Mouse (Mus musculus) liver, embryonic 12.5 days (tissue): ENCODE measurements at regions not wholly inside any gene's neighbourhood (a gene's known extent, or its start where the extent isn't known, plus 50 kb on each side); places are given as distances from the start of the nearest gene placed in this dataset.

Experiments used
- ATAC-seq: fragments of 200-750 bp; cut with Nextera tagmentation; 2 replicates; pipeline ENCODE4 v1.8.0; 2017; ENCODE audit warnings: moderate number of reproducible peaks, mild to moderate bottlenecking, moderate library complexity
- H3K27ac ChIP-seq: fragments of 300-500 bp; sonication (generic); 2 replicates; pipeline ENCODE4 v1.5.1; 2016; ENCODE audit warnings: mild to moderate bottlenecking
- H3K27me3 ChIP-seq: fragments of 300-500 bp; sonication (generic); replicated peaks from 2 replicates; pipeline ENCODE4 v1.6.1; 2016; ENCODE audit warnings: mild to moderate bottlenecking, moderate library complexity
- H3K36me3 ChIP-seq: fragments of 300-500 bp; sonication (generic); 2 replicates; pipeline ENCODE4 v1.6.1; 2016; ENCODE audit warnings: mild to moderate bottlenecking, moderate library complexity
- H3K4me1 ChIP-seq: fragments of 300-500 bp; sonication (generic); 2 replicates; pipeline ENCODE4 v1.6.1; 2016
- H3K4me2 ChIP-seq: fragments of 300-500 bp; sonication (generic); 2 replicates; pipeline ENCODE4 v1.6.1; 2016; ENCODE audit warnings: mild to moderate bottlenecking, moderate library complexity
- H3K4me3 ChIP-seq: fragments of 300-500 bp; sonication (generic); 2 replicates; pipeline ENCODE4 v1.5.1; 2016; ENCODE audit warnings: mild to moderate bottlenecking, moderate library complexity
- H3K9ac ChIP-seq: fragments of 300-500 bp; sonication (generic); 2 replicates; pipeline ENCODE4 v1.6.1; 2016; ENCODE audit warnings: mild to moderate bottlenecking, moderate library complexity
- H3K9me3 ChIP-seq: fragments of 300-500 bp; sonication (generic); replicated peaks from 2 replicates; pipeline ENCODE4 v1.6.1; 2016; ENCODE audit warnings: mild to moderate bottlenecking, moderate library complexity
- WGBS: fragments of 180-500 bp; shearing (Covaris S2); methylation state at CpG from one replicate; pipeline ENCODE4 v1.1.7; 2016; ENCODE audit not compliant: insufficient replicate concordance; 5-methylcytosine and 5-hydroxymethylcytosine counted together

DNA sequence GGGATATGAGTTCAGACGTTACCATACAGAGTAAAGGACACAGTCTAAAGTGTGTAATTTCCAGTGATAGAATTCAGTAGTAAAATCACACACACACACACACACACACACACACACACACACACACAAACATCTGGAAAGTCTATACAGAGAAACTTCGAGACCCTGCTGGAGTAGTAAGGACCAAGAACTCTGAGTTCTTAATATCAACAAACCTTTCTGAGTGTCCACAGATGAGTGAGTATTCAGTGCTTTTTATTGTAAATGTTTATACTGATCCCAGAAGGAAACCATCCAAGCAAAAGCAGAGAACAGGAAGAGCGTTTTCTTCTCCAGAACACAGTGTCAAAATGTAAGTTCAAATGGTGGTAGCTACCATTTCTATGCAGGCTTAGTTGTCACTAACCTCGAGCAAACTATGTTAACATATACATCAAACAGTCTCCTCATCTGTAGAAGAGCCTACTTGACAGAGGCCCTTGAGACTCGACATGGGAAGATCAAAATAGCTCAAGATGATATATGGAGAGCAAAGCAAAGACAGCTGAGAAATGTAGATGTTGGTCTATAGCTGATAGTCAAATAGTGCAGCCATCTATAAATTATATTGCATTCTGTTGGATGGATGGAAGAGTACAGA, 248.0 kb upstream of the Noct start:
- Histone ChIP-seq H3K27ac (no peak overlapping the region), H3K4me3 (no peak overlapping the region), H3K9me3 (no peaks in the 10 kb centered on the region), H3K9ac (no peak overlapping the region), H3K4me1 (no peaks in the 10 kb centered on the region), H3K36me3 (no peaks in the 10 kb centered on the region), H3K4me2 (no peak overlapping the region), H3K27me3 (no peaks in the 10 kb centered on the region)
- ATAC-seq, result no peak
- WGBS, result 55% methylated on average over 5 of the region's 5 CpGs

DNA sequence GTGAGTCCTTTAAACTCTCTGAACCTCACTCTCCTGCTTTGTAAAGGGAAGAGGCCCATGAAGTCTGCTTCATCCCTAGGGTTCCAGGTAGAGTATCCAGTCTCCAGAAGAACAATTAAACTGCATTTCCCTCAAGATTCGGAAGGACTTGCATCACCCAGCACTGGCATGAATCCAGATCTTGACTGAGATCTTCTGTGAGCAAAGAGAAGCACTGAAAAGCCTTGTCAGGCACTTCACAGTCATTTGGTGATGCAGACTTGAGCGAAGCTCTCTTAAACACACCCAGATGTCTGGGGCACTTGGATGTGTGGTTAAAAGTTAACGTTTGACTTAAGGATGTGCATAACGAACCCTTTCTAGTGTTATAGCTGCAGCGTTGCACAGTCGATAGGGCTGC, 247.4 kb upstream of the Noct start:
- 67% methylated on average over 6 of the region's 6 CpGs for WGBS
- Histone ChIP-seq H3K27me3 (no peaks in the 10 kb centered on the region), H3K4me1 (no peaks in the 10 kb centered on the region), H3K27ac (no peak overlapping the region), H3K9me3 (no peaks in the 10 kb centered on the region), H3K4me2 (no peak overlapping the region), H3K9ac (no peak overlapping the region), H3K36me3 (no peaks in the 10 kb centered on the region), H3K4me3 (no peak overlapping the region)
- ATAC-seq, result no peak

DNA sequence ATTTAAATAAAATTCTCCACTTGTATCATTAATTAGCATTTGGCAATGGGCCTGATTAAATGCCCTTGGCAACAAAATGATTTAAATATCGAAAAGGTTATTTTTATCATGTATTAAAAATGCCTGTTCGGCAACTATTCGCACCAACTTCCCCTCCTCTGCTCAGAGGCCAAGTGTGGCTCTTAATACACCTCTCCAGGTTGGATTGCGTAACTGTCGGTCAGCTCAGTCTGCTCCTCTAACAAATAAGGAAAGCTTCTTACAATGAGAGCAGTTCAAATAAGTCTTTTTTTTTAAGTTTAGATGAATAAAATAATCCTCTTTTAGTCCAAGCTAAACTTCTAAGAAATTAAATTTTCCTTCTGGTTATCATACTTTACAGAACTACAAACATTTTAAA, 245.6 kb upstream of the Noct start:
- H3K27me3 ChIP-seq, result no peaks in the 10 kb centered on the region
- WGBS, result 78% methylated on average over 5 of the region's 5 CpGs
- no peak overlapping the region for H3K27ac ChIP-seq
- no peak overlapping the region for H3K4me2 ChIP-seq
- H3K9me3 ChIP-seq, result no peaks in the 10 kb centered on the region
- H3K4me3 ChIP-seq, result no peak overlapping the region
- no peak overlapping the region for H3K9ac ChIP-seq
- H3K36me3 ChIP-seq, result no peaks in the 10 kb centered on the region
- no peaks in the 10 kb centered on the region for H3K4me1 ChIP-seq
- ATAC-seq, result no peak

DNA sequence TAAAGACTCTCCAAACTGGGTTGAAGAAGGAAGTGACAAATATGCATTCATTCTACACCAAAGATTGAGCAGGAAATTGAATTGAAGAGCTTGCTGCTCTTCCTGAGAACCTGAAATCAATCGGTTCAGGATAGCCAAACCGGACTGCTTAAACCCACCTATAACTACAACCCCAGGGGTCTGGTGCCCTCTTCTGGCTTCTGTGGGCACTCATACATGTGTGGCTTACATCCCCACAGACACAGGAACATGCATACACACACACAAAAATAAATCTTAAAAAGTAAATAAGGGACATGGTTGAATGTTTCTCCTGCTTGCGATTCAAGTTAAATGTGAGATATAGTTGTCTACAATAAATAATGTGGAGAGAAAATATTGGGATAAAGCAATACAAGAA, 244.7 kb upstream of the Noct start:
- H3K4me3 ChIP-seq, result no peak overlapping the region
- H3K9ac ChIP-seq, result no peak overlapping the region
- WGBS, result 70% methylated on average over 3 of the region's 3 CpGs
- H3K4me2 ChIP-seq, result no peak overlapping the region
- no peaks in the 10 kb centered on the region for H3K27me3 ChIP-seq
- no peaks in the 10 kb centered on the region for H3K4me1 ChIP-seq
- no peak overlapping the region for H3K27ac ChIP-seq
- H3K9me3 ChIP-seq, result no peaks in the 10 kb centered on the region
- no peak for ATAC-seq
- no peaks in the 10 kb centered on the region for H3K36me3 ChIP-seq

DNA sequence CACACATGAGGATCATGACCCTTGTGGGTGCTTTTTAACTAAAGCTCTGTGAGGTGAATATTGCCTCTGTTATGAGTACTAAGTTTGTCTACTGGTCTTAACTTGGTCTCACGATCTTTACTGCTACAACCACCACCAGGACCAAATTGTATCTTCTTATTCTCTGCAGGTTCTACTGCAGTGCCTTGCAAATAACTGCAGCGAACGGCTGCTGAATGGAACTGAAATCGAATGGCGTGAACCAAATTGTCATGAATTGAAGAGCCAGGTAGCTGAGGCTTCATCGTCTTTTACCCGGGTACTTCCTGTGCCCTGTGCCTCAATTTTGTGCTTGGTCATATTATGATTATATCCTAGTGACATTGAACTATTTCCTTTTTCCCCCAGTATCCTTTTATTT, 242.5 kb upstream of the Noct start:
- no peaks in the 10 kb centered on the region for H3K4me1 ChIP-seq
- H3K9ac ChIP-seq, result no peak overlapping the region
- H3K36me3 ChIP-seq, result no peaks in the 10 kb centered on the region
- 72% methylated on average over 7 of the region's 7 CpGs for WGBS
- H3K9me3 ChIP-seq, result no peaks in the 10 kb centered on the region
- no peak overlapping the region for H3K4me3 ChIP-seq
- no peak overlapping the region for H3K27ac ChIP-seq
- no peak for ATAC-seq
- H3K27me3 ChIP-seq, result no peaks in the 10 kb centered on the region
- no peak overlapping the region for H3K4me2 ChIP-seq

DNA sequence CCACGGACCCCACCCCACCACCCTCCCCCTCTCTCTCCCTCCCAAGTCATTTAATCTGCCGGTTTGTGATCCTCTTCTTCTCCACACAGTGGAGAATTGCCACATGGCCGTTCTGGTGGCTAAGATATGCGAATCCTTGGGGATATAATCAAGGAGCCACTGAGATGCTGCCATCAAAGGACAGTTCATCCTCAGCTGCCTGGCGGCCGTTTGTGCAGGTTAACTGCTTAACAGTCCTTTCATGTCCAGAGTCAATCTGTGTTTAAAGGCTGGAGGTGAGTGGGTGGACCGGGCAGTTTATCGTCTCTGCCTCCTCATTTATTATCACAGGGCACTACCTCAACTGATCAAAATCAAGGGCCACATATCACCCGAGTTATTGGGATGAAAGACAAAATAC, 241.6 kb upstream of the Noct start:
- Histone ChIP-seq H3K36me3 (no peaks in the 10 kb centered on the region), H3K4me1 (no peaks in the 10 kb centered on the region), H3K27me3 (no peaks in the 10 kb centered on the region), H3K27ac (no peak overlapping the region), H3K9ac (no peak overlapping the region), H3K4me2 (no peak overlapping the region), H3K9me3 (no peaks in the 10 kb centered on the region), H3K4me3 (no peak overlapping the region)
- WGBS, result 50% methylated on average over 9 of the region's 9 CpGs
- no peak for ATAC-seq

DNA sequence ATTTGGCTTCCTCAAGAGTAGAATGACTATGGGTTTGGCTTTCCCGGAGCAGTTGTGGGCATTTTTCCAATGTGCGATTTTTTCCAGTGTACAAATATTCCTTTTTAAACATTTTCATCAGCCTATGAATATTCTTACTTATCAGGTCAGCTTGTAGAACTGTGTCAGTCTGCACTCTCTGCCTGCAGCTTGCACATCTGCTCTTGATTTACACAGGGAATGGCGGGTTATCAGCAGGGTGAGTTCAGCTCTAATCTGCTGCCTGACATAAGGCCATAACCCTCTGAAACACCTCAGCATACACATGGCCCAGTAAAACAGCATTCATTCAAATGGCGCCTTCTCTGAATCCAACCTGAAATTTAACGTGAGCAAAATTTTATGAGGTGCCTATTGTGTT, 241.1 kb upstream of the Noct start:
- WGBS, result 57% methylated on average over 5 of the region's 5 CpGs
- Histone ChIP-seq H3K27me3 (no peaks in the 10 kb centered on the region), H3K27ac (no peak overlapping the region), H3K9ac (no peak overlapping the region), H3K9me3 (no peaks in the 10 kb centered on the region), H3K4me1 (no peaks in the 10 kb centered on the region), H3K36me3 (no peaks in the 10 kb centered on the region), H3K4me3 (no peak overlapping the region), H3K4me2 (no peak overlapping the region)
- no peak for ATAC-seq

DNA sequence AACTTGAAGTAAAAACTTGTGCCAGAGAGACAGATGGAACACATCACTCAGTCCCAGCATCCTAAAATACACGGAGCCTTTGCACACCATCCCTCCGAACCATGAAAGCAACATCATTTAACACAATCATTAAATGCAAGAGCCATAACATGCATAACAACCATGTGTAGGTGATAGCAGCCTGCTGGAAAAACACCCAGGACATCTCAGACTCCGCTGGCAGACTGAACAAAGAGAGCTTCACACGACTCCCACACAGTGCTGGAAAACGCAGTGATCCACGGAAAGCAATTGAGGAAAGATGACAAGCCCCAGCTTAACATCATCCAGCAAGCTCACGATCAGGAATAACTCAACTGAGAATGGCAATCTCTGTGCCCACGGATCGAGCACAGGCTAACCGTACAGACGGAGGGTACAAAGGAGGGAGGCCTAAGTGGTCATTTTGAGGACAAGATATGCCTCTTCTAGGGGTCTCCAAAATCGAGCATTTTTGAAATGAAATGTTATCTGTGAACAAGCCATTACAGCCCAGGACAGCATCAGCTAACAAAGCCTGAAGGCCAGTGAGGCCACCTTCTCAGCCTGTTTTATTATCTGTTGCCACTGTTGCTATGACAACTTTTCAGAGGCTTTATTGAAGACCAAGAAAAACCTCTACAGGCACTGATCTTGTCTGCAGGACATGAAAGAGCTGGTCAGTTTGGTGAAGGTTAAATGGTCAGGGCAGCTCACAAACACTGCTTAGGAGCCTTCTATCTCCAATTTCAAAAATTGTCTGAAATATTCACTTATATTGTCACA, 240.1 kb upstream of the Noct start:
- Histone ChIP-seq H3K4me3 (no peak overlapping the region), H3K9ac (no peak overlapping the region), H3K4me1 (no peaks in the 10 kb centered on the region), H3K36me3 (no peaks in the 10 kb centered on the region), H3K4me2 (no peak overlapping the region), H3K27ac (no peak overlapping the region), H3K27me3 (no peaks in the 10 kb centered on the region), H3K9me3 (no peaks in the 10 kb centered on the region)
- WGBS, result 62% methylated on average over 12 of the region's 12 CpGs
- ATAC-seq, result no peak

DNA sequence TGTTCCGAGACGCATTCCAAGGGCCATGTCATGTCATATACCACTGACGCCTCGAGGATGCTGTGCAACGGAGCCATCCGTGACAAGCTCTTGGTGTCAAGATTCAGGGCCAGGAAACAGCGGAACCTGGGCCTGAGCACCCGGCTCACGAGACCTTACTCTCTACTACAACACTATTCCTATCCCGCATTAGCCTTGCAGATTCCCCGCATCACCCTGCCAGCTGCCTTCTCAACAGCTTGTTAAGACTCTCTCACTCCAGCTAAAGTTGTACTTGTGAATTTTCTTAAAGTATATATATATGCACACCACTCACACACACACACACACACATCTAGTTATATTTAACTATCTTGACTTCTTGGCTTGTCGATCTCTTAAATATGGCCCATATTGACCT, 236.4 kb upstream of the Noct start:
- H3K36me3 ChIP-seq, result no peaks in the 10 kb centered on the region
- no peaks in the 10 kb centered on the region for H3K27me3 ChIP-seq
- no peak overlapping the region for H3K4me3 ChIP-seq
- no peaks in the 10 kb centered on the region for H3K9me3 ChIP-seq
- H3K4me1 ChIP-seq, result no peaks in the 10 kb centered on the region
- H3K27ac ChIP-seq, result no peak overlapping the region
- ATAC-seq, result no peak
- WGBS, result 83% methylated on average over 12 of the region's 12 CpGs
- no peak overlapping the region for H3K4me2 ChIP-seq
- no peak overlapping the region for H3K9ac ChIP-seq

DNA sequence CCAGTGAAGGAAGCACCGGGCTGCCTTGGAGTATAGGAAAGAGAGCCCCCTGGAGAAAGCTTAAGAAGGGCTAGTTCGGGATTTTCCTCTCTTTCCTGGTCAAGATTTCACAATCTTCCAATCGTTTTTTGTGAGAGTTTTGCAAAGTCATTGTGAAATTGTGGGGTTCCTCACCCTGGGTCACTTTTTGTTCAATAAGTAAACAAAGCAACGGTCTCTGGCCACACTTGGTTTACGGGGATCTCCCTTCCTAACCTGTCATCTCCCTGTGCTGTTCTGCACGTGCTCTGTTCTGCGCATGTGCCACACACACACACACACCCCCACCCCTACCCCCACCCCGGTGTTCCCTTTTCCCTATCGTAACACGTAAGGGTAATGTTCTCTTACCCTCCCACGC, 233.4 kb upstream of the Noct start:
- Histone ChIP-seq H3K36me3 (no peaks in the 10 kb centered on the region), H3K4me2 (no peak overlapping the region), H3K27ac (no peak overlapping the region), H3K9ac (no peak overlapping the region), H3K4me1 (no peaks in the 10 kb centered on the region), H3K4me3 (no peak overlapping the region), H3K9me3 (no peaks in the 10 kb centered on the region), H3K27me3 (no peaks in the 10 kb centered on the region)
- 60% methylated on average over 11 of the region's 11 CpGs for WGBS
- no peak for ATAC-seq

DNA sequence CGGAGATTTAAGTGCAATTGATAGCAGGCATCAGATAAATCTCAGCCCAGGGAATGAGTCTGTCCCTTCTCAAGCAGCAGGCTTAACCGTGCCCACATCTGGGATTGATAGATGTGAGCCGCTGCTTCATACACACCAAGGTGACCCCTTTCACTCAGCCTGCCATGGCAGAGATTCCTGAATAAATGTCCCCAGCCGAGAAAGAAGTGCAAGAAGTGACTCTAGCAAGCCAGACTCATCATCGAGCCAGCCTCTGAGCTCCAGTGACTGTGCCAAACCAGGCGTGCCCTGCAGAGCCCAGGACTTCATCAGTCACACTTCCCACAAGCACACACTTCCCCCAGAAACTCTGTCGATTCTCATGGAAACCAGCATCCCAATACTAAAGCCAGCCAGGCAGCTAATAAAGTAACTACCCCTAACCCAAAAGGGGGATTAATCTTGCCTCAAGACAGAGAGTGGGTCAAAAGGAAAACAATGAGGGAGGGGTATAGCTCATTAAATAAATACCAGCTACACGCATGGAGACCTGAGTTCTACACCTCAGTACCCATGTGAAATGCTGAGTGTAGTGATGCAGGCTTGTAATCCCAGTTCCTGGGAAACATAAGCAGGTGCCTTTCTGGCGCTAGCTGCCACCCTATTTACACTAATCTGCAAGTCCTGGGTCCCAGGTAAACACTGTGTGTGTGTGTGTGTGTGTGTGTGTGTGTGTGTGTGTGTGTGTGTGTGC, 231.5 kb upstream of the Noct start:
- ATAC-seq, result no peak
- WGBS, result 55% methylated on average over 9 of the region's 9 CpGs
- Histone ChIP-seq H3K4me2 (no peak overlapping the region), H3K9me3 (no peaks in the 10 kb centered on the region), H3K4me3 (no peak overlapping the region), H3K27me3 (no peaks in the 10 kb centered on the region), H3K27ac (no peak overlapping the region), H3K9ac (no peak overlapping the region), H3K4me1 (no peaks in the 10 kb centered on the region), H3K36me3 (no peaks in the 10 kb centered on the region)

DNA sequence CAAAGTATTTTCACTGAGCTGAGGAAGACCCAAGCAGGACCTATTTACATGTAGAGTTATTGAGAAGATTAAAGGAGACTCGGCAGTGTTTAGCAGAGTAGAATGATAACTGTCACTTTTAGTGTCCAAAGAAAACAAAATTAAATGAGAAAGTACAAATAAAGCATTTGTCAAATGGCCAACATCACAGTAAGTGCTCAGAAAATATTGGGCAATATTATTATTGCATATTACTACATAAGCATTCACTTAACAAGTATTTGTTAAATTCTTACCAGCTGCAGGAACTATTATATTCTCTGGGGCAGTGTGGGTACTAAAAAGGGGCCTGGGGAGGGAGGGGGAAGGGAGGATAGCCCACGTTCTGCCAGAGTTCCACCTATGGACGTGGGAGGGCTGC, 224.5 kb upstream of the Noct start:
- Histone ChIP-seq H3K9me3 (no peaks in the 10 kb centered on the region), H3K4me3 (no peak overlapping the region), H3K9ac (no peak overlapping the region), H3K27ac (no peak overlapping the region), H3K27me3 (no peaks in the 10 kb centered on the region), H3K4me2 (no peak overlapping the region), H3K36me3 (no peaks in the 10 kb centered on the region), H3K4me1 (no peaks in the 10 kb centered on the region)
- WGBS, result 55% methylated on average over 3 of the region's 3 CpGs
- ATAC-seq, result no peak
